8 mouse cellular contexts compared by ENCODE assay signal in the genomic region with DNA sequence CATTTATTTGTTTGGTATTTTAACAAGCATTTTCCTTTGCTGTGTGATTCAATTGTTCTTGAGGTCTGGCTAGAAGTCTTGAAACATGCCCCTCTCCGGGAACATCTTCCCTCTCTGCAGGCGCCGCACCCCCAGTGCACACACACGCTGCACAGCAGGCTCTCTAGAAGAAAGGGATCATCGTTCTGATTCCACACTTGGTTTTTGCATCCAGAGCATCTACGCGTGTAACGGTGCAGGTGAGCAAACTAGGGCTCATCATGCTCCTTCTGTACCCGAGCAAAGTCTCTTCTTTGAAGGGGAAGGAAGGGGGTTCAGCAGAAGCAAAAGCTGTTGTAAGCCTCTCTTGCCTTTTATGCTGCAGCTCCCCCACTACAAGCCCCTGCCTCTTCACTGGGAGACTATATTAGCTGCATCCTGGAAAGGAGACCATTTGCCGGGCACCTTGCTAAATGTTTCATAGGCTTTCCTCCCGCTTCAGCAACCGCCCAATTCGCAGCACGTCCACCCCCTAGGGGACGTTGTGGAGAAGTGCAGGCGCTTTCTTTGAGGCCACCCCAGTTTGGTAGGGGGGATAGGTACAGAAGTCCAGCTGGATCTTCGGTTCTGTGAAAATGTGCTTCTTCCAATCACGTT. TPM values are rescaled to one million over a fixed set of nuclear protein-coding genes. Genes with fewer than 3 reads are reported as not detected.
DNase-seq lines count a peak whose midpoint lies in the region; ATAC-seq lines count a peak whose summit lies in the region.

A gene (minus strand): TSS at position 51 of the 636 bp plus-strand sequence.

- H3K27me3 ChIP-seq in hindbrain, embryonic 11.5 days (ENCODE audit: control insufficient read depth, insufficient read depth, low read length), result peaks cover 28% of the 10 kb centered on the region
- peaks cover 69% of the 10 kb centered on the region for H3K27me3 ChIP-seq in limb, embryonic 13.5 days
- 0 out of 2 replicates have a peak, but pooled peaks cover 4% of the 10 kb centered on the region for H3K27me3 ChIP-seq in midbrain, embryonic 15.5 days (replicated peaks)

- peak within 1 kb of the TSS; percentile 77; the same call in 1 of the 2 replicates for H3K9ac ChIP-seq in hindbrain, embryonic 11.5 days (ENCODE audit: low read depth, low read length)
- H3K9ac ChIP-seq in limb, embryonic 13.5 days, result no peak within 1 kb of the TSS
- H3K9ac ChIP-seq in midbrain, embryonic 15.5 days, result peak within 1 kb of the TSS; percentile 79; the same call in 1 of the 2 replicates

- H3K4me1 ChIP-seq in hindbrain, embryonic 11.5 days (replicated peaks; ENCODE audit: control insufficient read depth, insufficient read depth, low read length), result peaks cover 6% of the 10 kb centered on the region; the same call in 1 of the 2 replicates
- H3K4me1 ChIP-seq in limb, embryonic 13.5 days, result peaks cover 21% of the 10 kb centered on the region
- H3K4me1 ChIP-seq in midbrain, embryonic 15.5 days, result peaks cover 31% of the 10 kb centered on the region

- ATAC-seq in hindbrain, embryonic 11.5 days (ENCODE audit: low FRiP score), result no peak
- ATAC-seq in limb, embryonic 13.5 days (ENCODE audit: low FRiP score, low read depth), result no peak
- no peak; the same call in 1 of the 2 replicates for ATAC-seq in midbrain, embryonic 15.5 days (replicated peaks)

- WGBS in hindbrain, embryonic 11.5 days, result 13% methylated on average over 18 of the region's 18 CpGs
- 19% methylated on average over 18 of the region's 18 CpGs for WGBS in limb, embryonic 13.5 days
- 15% methylated on average over 18 of the region's 18 CpGs for WGBS in midbrain, embryonic 15.5 days

- peak within 1 kb of the TSS; percentile 60 for H3K4me3 ChIP-seq in hindbrain, embryonic 11.5 days (ENCODE audit: low read depth, low read length)
- peak within 1 kb of the TSS; percentile 56 for H3K4me3 ChIP-seq in limb, embryonic 13.5 days
- peak within 1 kb of the TSS; percentile 66 for H3K4me3 ChIP-seq in midbrain, embryonic 15.5 days

- peak within 1 kb of the TSS; percentile 71 for H3K27ac ChIP-seq in hindbrain, embryonic 11.5 days (ENCODE audit: low read depth, low read length)
- H3K27ac ChIP-seq in limb, embryonic 13.5 days, result no peak within 1 kb of the TSS
- H3K27ac ChIP-seq in midbrain, embryonic 15.5 days, result peak within 1 kb of the TSS; percentile 86

- DNase-seq in layer of hippocampus, postnatal 10 days (ENCODE audit: low spot score in 2 of 2), result peak; percentile 44 to 54
- no peak for DNase-seq in layer of hippocampus, adult 11-12 months (ENCODE audit: low spot score)
- DNase-seq in WW6 (ENCODE audit: low read depth, low spot score), result peak; percentile 61
- peak; percentile 39 for DNase-seq in embryo, embryonic 11.5 days (ENCODE audit: low read depth, low spot score)
- peak; percentile 82 for DNase-seq in hindbrain, embryonic 11.5 days (ENCODE audit: low spot score)
- peak; percentile 66 for DNase-seq in thymus, postnatal 0 days (ENCODE audit: low spot score)

- no peaks in the 10 kb centered on the region for H3K36me3 ChIP-seq in hindbrain, embryonic 11.5 days (ENCODE audit: control insufficient read depth, insufficient read depth, low read length)
- no peaks in the 10 kb centered on the region for H3K36me3 ChIP-seq in limb, embryonic 13.5 days
- no peaks in the 10 kb centered on the region for H3K36me3 ChIP-seq in midbrain, embryonic 15.5 days (replicated peaks)

- peak within 1 kb of the TSS; percentile 90 for H3K4me2 ChIP-seq in hindbrain, embryonic 11.5 days (replicated peaks; ENCODE audit: low read depth, low read length)
- peak within 1 kb of the TSS; percentile 99 for H3K4me2 ChIP-seq in limb, embryonic 13.5 days (replicated peaks)
- H3K4me2 ChIP-seq in midbrain, embryonic 15.5 days, result peak within 1 kb of the TSS; percentile 86

- no peaks in the 10 kb centered on the region for H3K9me3 ChIP-seq in hindbrain, embryonic 11.5 days (ENCODE audit: control insufficient read depth, low read length)
- H3K9me3 ChIP-seq in limb, embryonic 13.5 days, result 0 out of 2 replicates have a peak, but pooled peaks cover 3% of the 10 kb centered on the region
- H3K9me3 ChIP-seq in midbrain, embryonic 15.5 days, result no peaks in the 10 kb centered on the region

RNA-seq across cellular contexts. Expression of the gene that starts here (rescaled TPM):
- 10 to 100 TPM; 22.9 to 31.9 TPM for total RNA-seq in layer of hippocampus, postnatal 10 days (2021)
- 34.1 and 36.2 TPM in 2 replicates for polyA plus RNA-seq in hindbrain, embryonic 11.5 days (2014; fragmentation: Nextera tagmentation; extraction: Ambion mirVana)
- polyA plus RNA-seq in limb, embryonic 13.5 days (2015; fragmentation: Nextera tagmentation; extraction: Ambion mirVana), result 4.7 and 6.0 TPM in 2 replicates
- polyA plus RNA-seq in midbrain, embryonic 15.5 days (2015; fragmentation: Nextera tagmentation; extraction: Ambion mirVana), result 63.5 and 71.5 TPM in 2 replicates
- polyA plus RNA-seq in thymus, postnatal 0 days (2015; fragmentation: Nextera tagmentation; extraction: Ambion mirVana), result 0.81 and 0.96 TPM in 2 replicates

Comparison
In these comparisons a context has a peak if more than half of its experiments do, and no peak if none do; other contexts are left out.
1. Peak in DNase-seq in thymus, postnatal 0 days; RNA of the gene not detected or under 1 TPM.